Mouse (Mus musculus): ENCODE data around the gene Eif5. TPM values are rescaled to one million over a fixed set of nuclear protein-coding genes. Genes with fewer than 3 reads are reported as not detected.

Eif5 gene
- polyA plus RNA-seq, 1 experiment from 2014 or later = 726 TPM

- DNase-seq (ENCODE audit: low spot score, missing footprints) = no peak
- H3K27me3 ChIP-seq (ENCODE audit: control insufficient read depth, insufficient read depth, low read length) = no peaks in the 10 kb centered on the region
- no peak for ATAC-seq (ENCODE audit: low FRiP score)
- no peaks in the 10 kb centered on the region for H3K4me1 ChIP-seq (ENCODE audit: control insufficient read depth, insufficient read depth, low read length)
- H3K9ac ChIP-seq (ENCODE audit: low read length) = no peak overlapping the region
- no peak overlapping the region for H3K27ac ChIP-seq (ENCODE audit: low read depth, low read length)
- no peaks in the 10 kb centered on the region for H3K9me3 ChIP-seq (ENCODE audit: control insufficient read depth, low read length)
- WGBS = 75% methylated on average over 4 of the region's 4 CpGs
- H3K36me3 ChIP-seq (ENCODE audit: control insufficient read depth, insufficient read depth, low read length) = no peaks in the 10 kb centered on the region
- no peak overlapping the region for H3K4me3 ChIP-seq (ENCODE audit: low read depth, low read length)
- no peak overlapping the region for H3K4me2 ChIP-seq
Observed at GRCm38 (mm10) chr12:111517901-111518300, 19.9 kb upstream of the Eif5 start.

DNA sequence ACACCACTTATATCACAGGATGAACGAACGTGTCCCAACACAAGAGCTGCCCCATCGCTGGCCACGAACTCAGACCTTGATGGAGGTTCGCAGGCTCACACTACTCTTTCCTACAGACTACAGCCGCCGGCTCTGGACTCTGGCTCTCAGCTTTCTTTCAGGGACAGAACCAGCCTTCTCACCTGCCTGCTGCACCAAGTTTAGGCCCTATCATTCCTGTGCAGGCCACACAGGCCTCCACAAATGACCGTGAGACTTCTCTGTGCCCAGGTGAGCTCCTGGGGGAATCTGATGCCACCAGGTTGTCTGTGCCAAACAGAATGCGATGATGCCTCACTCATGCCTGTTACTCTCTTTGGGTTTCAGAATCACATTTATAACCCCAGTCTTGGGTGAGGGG lies 19.4 kb upstream of the Eif5 start:
- no peak overlapping the region for H3K27ac ChIP-seq (ENCODE audit: low read depth, low read length)
- H3K4me2 ChIP-seq = no peak overlapping the region
- ATAC-seq (ENCODE audit: low FRiP score) (no peak), DNase-seq (ENCODE audit: low spot score, missing footprints) (no peak)
- H3K4me1 ChIP-seq (ENCODE audit: control insufficient read depth, insufficient read depth, low read length) = no peaks in the 10 kb centered on the region
- no peaks in the 10 kb centered on the region for H3K36me3 ChIP-seq (ENCODE audit: control insufficient read depth, insufficient read depth, low read length)
- 91% methylated on average over 9 of the region's 9 CpGs for WGBS
- no peak overlapping the region for H3K4me3 ChIP-seq (ENCODE audit: low read depth, low read length)
- no peaks in the 10 kb centered on the region for H3K9me3 ChIP-seq (ENCODE audit: control insufficient read depth, low read length)
- no peak overlapping the region for H3K9ac ChIP-seq (ENCODE audit: low read length)
- H3K27me3 ChIP-seq (ENCODE audit: control insufficient read depth, insufficient read depth, low read length) = no peaks in the 10 kb centered on the region

GRCm38 (mm10) chr12:111519821-111520220 lies 18.0 kb upstream of the Eif5 start:
- Histone ChIP-seq H3K4me2 (no peak overlapping the region), H3K9ac (ENCODE audit: low read length) (no peak overlapping the region), H3K27me3 (ENCODE audit: control insufficient read depth, insufficient read depth, low read length) (no peaks in the 10 kb centered on the region), H3K9me3 (ENCODE audit: control insufficient read depth, low read length) (no peaks in the 10 kb centered on the region), H3K4me1 (ENCODE audit: control insufficient read depth, insufficient read depth, low read length) (no peaks in the 10 kb centered on the region), H3K36me3 (ENCODE audit: control insufficient read depth, insufficient read depth, low read length) (no peaks in the 10 kb centered on the region), H3K27ac (ENCODE audit: low read depth, low read length) (no peak overlapping the region), H3K4me3 (ENCODE audit: low read depth, low read length) (no peak overlapping the region)
- DNase-seq (ENCODE audit: low spot score, missing footprints) = no peak
- WGBS = 69% methylated on average over 5 of the region's 5 CpGs
- ATAC-seq (ENCODE audit: low FRiP score) = no peak

- WGBS = 87% methylated on average over 2 of the region's 2 CpGs
- ATAC-seq (ENCODE audit: low FRiP score) (no peak), DNase-seq (ENCODE audit: low spot score, missing footprints) (no peak)
- no peak overlapping the region for H3K4me3 ChIP-seq (ENCODE audit: low read depth, low read length)
- H3K4me1 ChIP-seq (ENCODE audit: control insufficient read depth, insufficient read depth, low read length) = no peaks in the 10 kb centered on the region
- no peaks in the 10 kb centered on the region for H3K27me3 ChIP-seq (ENCODE audit: control insufficient read depth, insufficient read depth, low read length)
- H3K9me3 ChIP-seq (ENCODE audit: control insufficient read depth, low read length) = no peaks in the 10 kb centered on the region
- no peaks in the 10 kb centered on the region for H3K36me3 ChIP-seq (ENCODE audit: control insufficient read depth, insufficient read depth, low read length)
- no peak overlapping the region for H3K4me2 ChIP-seq
- H3K27ac ChIP-seq (ENCODE audit: low read depth, low read length) = no peak overlapping the region
- H3K9ac ChIP-seq (ENCODE audit: low read length) = no peak overlapping the region
Observed at GRCm38 (mm10) chr12:111520994-111521393, 16.8 kb upstream of the Eif5 start.

DNA sequence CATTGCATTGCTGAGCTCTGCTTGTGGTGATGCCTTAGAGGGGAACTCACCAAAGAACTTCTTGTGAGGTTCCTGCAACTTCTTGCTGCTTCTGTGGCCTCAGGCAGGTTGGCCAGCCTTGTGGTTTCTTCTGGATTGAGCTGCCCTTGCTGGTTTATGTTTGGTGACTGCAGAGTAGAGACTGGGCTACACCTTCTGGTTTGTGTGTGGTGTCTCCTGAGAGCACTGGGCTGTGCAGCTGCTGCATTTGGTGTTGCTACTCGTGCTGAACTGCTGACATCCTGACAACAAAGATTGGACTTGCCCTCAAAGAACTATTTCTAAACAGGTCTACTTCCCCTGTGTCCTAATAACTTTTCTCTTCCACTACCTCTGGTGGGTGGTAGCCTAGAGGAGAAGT lies 13.3 kb upstream of the Eif5 start:
- Histone ChIP-seq H3K27ac (ENCODE audit: low read depth, low read length) (no peak overlapping the region), H3K9me3 (ENCODE audit: control insufficient read depth, low read length) (no peaks in the 10 kb centered on the region), H3K4me2 (no peak overlapping the region), H3K36me3 (ENCODE audit: control insufficient read depth, insufficient read depth, low read length) (no peaks in the 10 kb centered on the region), H3K27me3 (ENCODE audit: control insufficient read depth, insufficient read depth, low read length) (no peaks in the 10 kb centered on the region), H3K4me3 (ENCODE audit: low read depth, low read length) (no peak overlapping the region), H3K4me1 (ENCODE audit: control insufficient read depth, insufficient read depth, low read length) (no peaks in the 10 kb centered on the region), H3K9ac (ENCODE audit: low read length) (no peak overlapping the region)
- ATAC-seq (ENCODE audit: low FRiP score) (no peak), DNase-seq (ENCODE audit: low spot score, missing footprints) (no peak)
- WGBS = 78% methylated on average over 1 of the region's 1 CpGs

DNA sequence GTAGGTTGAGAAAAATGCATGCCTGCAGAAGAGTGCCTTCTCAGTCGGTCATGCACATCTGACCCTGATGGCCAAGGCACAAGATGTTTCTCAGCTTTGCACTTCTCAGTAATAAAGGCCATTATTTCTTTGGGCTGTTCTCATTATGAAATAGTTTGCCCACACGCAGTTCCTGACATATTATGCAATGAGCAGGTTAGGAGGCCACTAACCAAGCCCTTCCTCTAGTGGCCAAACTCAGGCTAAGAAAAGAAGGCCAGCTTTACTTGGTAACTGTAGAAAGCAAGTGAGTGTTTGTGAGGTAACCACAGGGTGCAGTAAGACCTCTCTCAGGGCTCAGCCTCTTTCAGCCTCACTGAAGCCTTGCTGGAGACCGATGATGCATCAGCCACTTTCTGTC lies 12.9 kb upstream of the Eif5 start:
- ATAC-seq (ENCODE audit: low FRiP score) (no peak), DNase-seq (ENCODE audit: low spot score, missing footprints) (no peak)
- WGBS = 80% methylated on average over 3 of the region's 3 CpGs

DNA sequence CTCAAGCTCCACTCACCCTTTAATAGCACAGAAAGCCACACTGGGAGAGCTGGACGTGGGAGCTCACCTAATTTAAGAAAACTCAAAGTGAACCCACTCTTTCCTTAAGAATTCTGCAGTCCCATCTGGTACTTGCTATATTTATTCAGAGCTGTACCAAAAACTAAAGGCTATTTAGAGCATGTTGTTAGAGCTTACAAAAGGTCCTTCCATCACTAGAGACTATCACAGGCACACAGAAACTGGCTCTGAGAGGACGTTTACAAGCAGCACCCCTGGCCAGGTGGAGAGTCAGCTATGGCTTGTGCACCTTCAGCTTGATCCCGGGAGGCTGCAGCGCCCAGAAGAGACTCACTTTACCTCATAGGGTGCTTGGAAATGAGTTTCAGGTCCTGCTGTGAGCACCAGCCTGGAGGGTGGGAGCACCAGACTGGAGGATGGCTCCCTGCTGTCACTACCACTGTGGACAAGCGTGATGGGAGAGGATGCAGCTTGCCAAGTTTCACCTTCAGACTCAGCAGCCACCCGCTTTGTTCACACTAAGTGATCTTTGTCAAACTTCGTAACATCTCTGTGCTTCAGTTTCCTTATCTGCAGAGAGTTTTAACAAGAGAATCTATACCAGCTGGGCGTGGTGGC lies 10.1 kb upstream of the Eif5 start:
- Histone ChIP-seq H3K27me3 (ENCODE audit: control insufficient read depth, insufficient read depth, low read length) (no peaks in the 10 kb centered on the region), H3K9ac (ENCODE audit: low read length) (no peak overlapping the region), H3K9me3 (ENCODE audit: control insufficient read depth, low read length) (no peaks in the 10 kb centered on the region), H3K4me2 (no peak overlapping the region), H3K27ac (ENCODE audit: low read depth, low read length) (no peak overlapping the region), H3K36me3 (ENCODE audit: control insufficient read depth, insufficient read depth, low read length) (no peaks in the 10 kb centered on the region), H3K4me1 (ENCODE audit: control insufficient read depth, insufficient read depth, low read length) (no peaks in the 10 kb centered on the region), H3K4me3 (ENCODE audit: low read depth, low read length) (no peak overlapping the region)
- WGBS = 62% methylated on average over 8 of the region's 8 CpGs
- no peak for DNase-seq (ENCODE audit: low spot score, missing footprints)
- no peak for ATAC-seq (ENCODE audit: low FRiP score)

More for the DNA sequence above, 12.9 kb upstream of the Eif5 start:
- H3K27ac ChIP-seq (ENCODE audit: low read depth, low read length) = no peak overlapping the region
- no peaks in the 10 kb centered on the region for H3K27me3 ChIP-seq (ENCODE audit: control insufficient read depth, insufficient read depth, low read length)
- no peaks in the 10 kb centered on the region for H3K4me1 ChIP-seq (ENCODE audit: control insufficient read depth, insufficient read depth, low read length)
- H3K4me2 ChIP-seq = no peak overlapping the region
- H3K4me3 ChIP-seq (ENCODE audit: low read depth, low read length) = no peak overlapping the region
- H3K36me3 ChIP-seq (ENCODE audit: control insufficient read depth, insufficient read depth, low read length) = no peaks in the 10 kb centered on the region
- H3K9me3 ChIP-seq (ENCODE audit: control insufficient read depth, low read length) = no peaks in the 10 kb centered on the region
- no peak overlapping the region for H3K9ac ChIP-seq (ENCODE audit: low read length)

GRCm38 (mm10) chr12:111529192-111529591 lies 8.6 kb upstream of the Eif5 start:
- H3K4me2 ChIP-seq = no peak overlapping the region
- 22% methylated on average over 8 of the region's 8 CpGs for WGBS

DNA sequence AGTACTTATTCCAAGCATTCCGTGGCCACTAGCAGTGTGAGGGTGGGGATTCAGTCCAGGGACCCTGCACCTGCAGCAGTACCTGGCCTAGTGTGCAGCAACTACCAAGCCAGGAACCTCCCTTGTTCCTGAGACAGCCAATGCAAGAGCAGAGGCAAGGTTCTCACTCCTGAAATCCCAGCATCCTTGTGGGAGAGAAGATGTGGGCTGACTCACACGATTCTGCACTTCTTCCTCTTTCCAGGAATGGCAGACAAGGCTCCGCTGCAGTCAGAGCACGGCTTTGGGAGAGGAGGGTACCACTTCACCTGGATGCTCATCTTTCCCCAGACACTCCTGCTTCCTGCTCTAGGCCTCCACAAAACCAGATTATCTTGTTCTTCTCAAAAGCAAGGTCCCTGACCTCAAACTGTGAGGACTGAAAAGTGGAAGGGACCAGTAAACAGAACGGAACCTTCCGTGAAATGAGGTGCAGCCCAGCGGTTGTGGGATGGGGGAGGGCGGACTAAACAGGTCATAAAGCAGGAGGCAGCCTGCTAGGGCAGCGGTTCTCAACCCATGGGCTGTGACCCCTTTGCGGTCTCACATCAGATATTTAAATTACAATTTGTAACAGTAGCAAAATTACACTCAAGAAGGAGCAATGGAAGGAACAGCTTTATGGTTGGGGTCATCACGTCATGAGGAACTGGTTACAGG lies 4.6 kb upstream of the Eif5 start:
- Histone ChIP-seq H3K27me3 (ENCODE audit: control insufficient read depth, insufficient read depth, low read length) (no peaks in the 10 kb centered on the region), H3K4me2 (no peak overlapping the region), H3K4me3 (ENCODE audit: low read depth, low read length) (no peak overlapping the region), H3K9ac (ENCODE audit: low read length) (no peak overlapping the region), H3K36me3 (ENCODE audit: control insufficient read depth, insufficient read depth, low read length) (no peaks in the 10 kb centered on the region), H3K9me3 (ENCODE audit: control insufficient read depth, low read length) (no peaks in the 10 kb centered on the region), H3K27ac (ENCODE audit: low read depth, low read length) (no peak overlapping the region), H3K4me1 (ENCODE audit: control insufficient read depth, insufficient read depth, low read length) (peaks cover 3% of the 10 kb centered on the region; the same call in 1 of the 2 replicates)
- WGBS = 68% methylated on average over 11 of the region's 11 CpGs
- ATAC-seq (ENCODE audit: low FRiP score) = no peak
- DNase-seq (ENCODE audit: low spot score, missing footprints) = no peak

More at GRCm38 (mm10) chr12:111529192-111529591, 8.6 kb upstream of the Eif5 start:
- no peaks in the 10 kb centered on the region for H3K27me3 ChIP-seq (ENCODE audit: control insufficient read depth, insufficient read depth, low read length)
- H3K27ac ChIP-seq (ENCODE audit: low read depth, low read length) = no peak overlapping the region
- no peak for DNase-seq (ENCODE audit: low spot score, missing footprints)
- no peaks in the 10 kb centered on the region for H3K9me3 ChIP-seq (ENCODE audit: control insufficient read depth, low read length)
- no peak overlapping the region for H3K9ac ChIP-seq (ENCODE audit: low read length)
- no peak for ATAC-seq (ENCODE audit: low FRiP score)
- no peaks in the 10 kb centered on the region for H3K4me1 ChIP-seq (ENCODE audit: control insufficient read depth, insufficient read depth, low read length)
- H3K36me3 ChIP-seq (ENCODE audit: control insufficient read depth, insufficient read depth, low read length) = no peaks in the 10 kb centered on the region
- H3K4me3 ChIP-seq (ENCODE audit: low read depth, low read length) = no peak overlapping the region

Data from midbrain, embryonic 11.5 days (tissue).